Mouse (Mus musculus) liver, embryonic 14.5 days (tissue): ENCODE measurements around the gene Celsr1. TPM values are rescaled to one million over a fixed set of nuclear protein-coding genes. Genes with fewer than 3 reads are reported as not detected.
"Not testable (repeated sequence)": the region's sequence is repeated elsewhere in the genome, so short reads cannot be mapped to it uniquely, and the experiment has no call there.

ENCODE experiments used
- ATAC-seq: fragments of 200-750 bp; cut with Nextera tagmentation; 2 replicates; pipeline ENCODE4 v1.8.0; 2017; ENCODE audit warnings: moderate number of reproducible peaks, mild to moderate bottlenecking, moderate library complexity; ENCODE audit not compliant: insufficient read depth
- DNase-seq, 3 experiments: peaks; one replicate each; pipeline ENCODE4 v3.0.0-alpha.2; 2012 to 2013; ENCODE audit warnings: low read depth in 3 of 3, low spot score in 3 of 3
- H3K27ac ChIP-seq: fragments of 300-500 bp; sonication (generic); 2 replicates; pipeline ENCODE4 v1.5.1; 2014; ENCODE audit warnings: moderate library complexity, mild to moderate bottlenecking, control low read depth, inconsistent platforms
- H3K27me3 ChIP-seq: fragments of 300-500 bp; sonication (generic); 2 replicates; pipeline ENCODE4 v1.6.1; 2014; ENCODE audit warnings: mild to moderate bottlenecking, low read length, moderate library complexity; ENCODE audit not compliant: control insufficient read depth, insufficient read depth
- H3K36me3 ChIP-seq: fragments of 300-500 bp; sonication (generic); replicated peaks from 2 replicates; pipeline ENCODE4 v1.6.1; 2014; ENCODE audit warnings: low read depth; ENCODE audit not compliant: control insufficient read depth, insufficient read depth
- H3K4me1 ChIP-seq, 2 experiments: fragments of 200-500 bp in 1 of 2; fragments of 300-500 bp in 1 of 2; sonication (generic) in 1 of 2; replicated peaks; 2 replicates each; pipeline ENCODE4 v1.6.1; 2012 to 2014; ENCODE audit warnings: antibody characterized with exemption in 1 of 2, inconsistent platforms in 1 of 2, low read length in 1 of 2; ENCODE audit not compliant: control insufficient read depth in 2 of 2, insufficient read depth in 2 of 2
- H3K4me2 ChIP-seq: fragments of 300-500 bp; sonication (generic); 2 replicates; pipeline ENCODE4 v1.6.1; 2014; ENCODE audit warnings: low read depth, mild to moderate bottlenecking, control low read depth, moderate library complexity
- H3K4me3 ChIP-seq, 2 experiments: fragments of 200-500 bp in 1 of 2; fragments of 300-500 bp in 1 of 2; sonication (generic) in 1 of 2; 2 replicates each; pipeline ENCODE4 v1.5.1; 2012 to 2014; ENCODE audit warnings: low read depth in 2 of 2, low read length in 2 of 2, mild to moderate bottlenecking in 2 of 2, control low read depth in 1 of 2, inconsistent platforms in 1 of 2, moderate library complexity in 1 of 2; ENCODE audit not compliant: insufficient read depth in 1 of 2
- H3K9ac ChIP-seq: fragments of 300-500 bp; sonication (generic); replicated peaks from 2 replicates; pipeline ENCODE4 v1.6.1; 2014; ENCODE audit warnings: mild to moderate bottlenecking, control low read depth, moderate library complexity
- H3K9me3 ChIP-seq: fragments of 300-500 bp; sonication (generic); 2 replicates; pipeline ENCODE4 v1.6.1; 2016; ENCODE audit warnings: low read length, mixed read lengths; ENCODE audit not compliant: control insufficient read depth
- CTCF ChIP-seq: IDR thresholded peaks from 2 replicates; pipeline ENCODE4 v1.5.1; 2016; ENCODE audit warnings: antibody characterized with exemption, low read depth, control low read depth
- EP300 ChIP-seq: IDR thresholded peaks from 2 replicates; pipeline ENCODE4 v1.6.1; 2016; ENCODE audit warnings: antibody characterized with exemption, low read depth
- WGBS: fragments of 180-500 bp; shearing (Covaris S2); extraction: QIAGEN DNeasy Blood & Tissue Kit; methylation state at CpG from one replicate; pipeline ENCODE4 v1.1.7; 2014; ENCODE audit not compliant: insufficient replicate concordance; 5-methylcytosine and 5-hydroxymethylcytosine counted together
- polyA plus RNA-seq, 2 experiments: library from polyadenylated mRNA; depleted of rRNA in 1 of 2; stranded (reverse) in 1 of 2; unstranded in 1 of 2; fragments of >200 nt; fragmentation: Nextera tagmentation in 1 of 2; extraction: Ambion mirVana in 1 of 2; gene quantifications; 2 replicates each; pipeline versions ENCODE4 v1.2.1 to v1.2.3; 2012 to 2014

Gene Celsr1
- polyA plus RNA-seq, 2 experiments, result 0.06 to 0.12 TPM

DNA sequence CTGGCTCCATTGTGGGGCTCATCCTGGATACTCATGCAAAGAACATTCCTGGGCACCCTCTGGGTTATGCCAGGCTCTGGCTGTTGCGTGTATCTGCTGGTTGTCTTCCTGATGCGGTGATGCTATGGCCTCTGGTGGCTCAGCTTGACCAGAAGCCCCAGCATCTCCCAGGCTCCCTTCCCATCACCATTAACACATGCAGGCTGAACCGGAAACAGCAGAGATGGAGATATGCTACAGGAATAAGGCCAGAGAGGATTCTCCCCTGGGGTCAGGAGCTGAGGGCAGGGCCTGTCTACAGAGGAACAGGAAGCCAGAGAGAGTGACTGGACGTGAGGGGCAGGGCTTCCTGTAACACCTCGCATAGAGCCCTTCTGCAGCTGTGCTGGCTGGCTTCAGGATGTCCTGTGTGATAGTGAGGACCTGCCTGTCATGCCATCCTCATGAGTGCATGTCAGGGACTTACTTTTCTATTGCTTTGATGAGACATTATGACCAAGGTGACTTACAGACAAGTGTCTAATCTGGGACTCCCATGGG is 22.7 kb upstream of the Celsr1 start:
- H3K4me1 ChIP-seq, result peaks cover 30 to 55% of the 10 kb centered on the region in 2 experiments
- no peak overlapping the region for H3K4me3 ChIP-seq
- no peaks in the 10 kb centered on the region for H3K36me3 ChIP-seq
- no peak overlapping the region for H3K27ac ChIP-seq
- TF ChIP-seq CTCF (no peak), EP300 (no peak)
- no peaks in the 10 kb centered on the region for H3K27me3 ChIP-seq
- no peak for DNase-seq
- ATAC-seq, result no peak
- H3K9me3 ChIP-seq, result no peaks in the 10 kb centered on the region
- no peak overlapping the region for H3K9ac ChIP-seq
- 43% methylated on average over 5 of the region's 5 CpGs for WGBS
- no peak overlapping the region for H3K4me2 ChIP-seq

DNA sequence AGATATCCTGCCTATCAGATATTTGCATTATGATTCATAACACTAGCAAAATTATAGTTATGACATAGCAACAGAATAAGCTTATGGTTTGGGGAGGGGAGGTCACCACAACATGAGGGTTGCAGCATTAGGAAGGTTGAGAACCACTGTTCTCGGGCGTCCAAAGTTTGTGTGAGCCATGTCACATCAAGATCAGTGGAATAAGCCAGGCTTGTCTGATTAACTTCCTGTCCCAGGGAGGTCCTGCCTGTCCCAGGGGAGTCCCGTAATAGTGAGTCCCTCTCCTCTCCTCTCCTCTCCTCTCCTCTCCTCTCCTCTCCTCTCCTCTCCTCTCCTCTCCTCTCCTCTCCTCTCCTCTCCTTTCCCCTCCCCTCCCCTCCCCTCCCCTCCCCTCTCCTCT is 21.3 kb upstream of the Celsr1 start:
- not testable (repeated sequence) for H3K9me3 ChIP-seq, H3K9ac ChIP-seq, H3K27ac ChIP-seq, DNase-seq, H3K4me3 ChIP-seq, ATAC-seq, H3K27me3 ChIP-seq, H3K4me2 ChIP-seq, H3K36me3 ChIP-seq
- peaks cover 33 to 55% of the 10 kb centered on the region in 2 experiments for H3K4me1 ChIP-seq
- WGBS, result 45% methylated on average over 3 of the region's 3 CpGs

DNA sequence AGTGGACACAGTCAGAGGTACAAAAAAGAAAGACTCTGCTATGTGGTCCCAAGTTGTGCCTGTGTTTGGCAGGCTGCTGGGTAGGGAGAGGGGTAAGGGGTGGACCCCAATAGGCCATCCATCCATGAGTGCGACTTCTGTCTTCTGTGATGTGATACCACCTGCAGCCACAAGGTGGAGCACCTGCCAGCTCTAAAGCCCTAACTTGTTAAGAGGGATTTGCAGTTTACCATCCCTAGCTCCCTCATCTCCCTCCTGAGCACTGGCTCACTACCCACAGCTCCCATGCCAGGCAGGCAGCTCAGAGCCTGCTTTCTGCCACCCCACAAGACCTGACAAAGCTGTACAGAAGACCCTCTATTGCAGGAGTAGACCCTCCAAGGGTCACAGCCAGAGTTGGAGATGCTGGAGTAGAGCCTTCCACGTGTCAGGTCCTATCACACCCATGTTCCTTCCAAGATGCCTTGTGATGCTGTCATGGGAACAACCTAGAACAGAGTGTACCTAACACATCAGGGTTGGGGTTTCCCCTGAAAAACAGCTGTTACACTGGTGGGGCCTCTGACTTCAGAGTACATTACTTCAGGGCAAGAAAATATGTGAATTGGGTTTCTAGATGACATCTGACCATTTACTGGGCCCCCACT is 20.4 kb upstream of the Celsr1 start:
- DNase-seq (peak; percentile 59 to 77 (median 67)), ATAC-seq (0 out of 2 replicates have a peak, but pooled peaks have one; percentile 5)
- Histone ChIP-seq H3K36me3 (no peaks in the 10 kb centered on the region), H3K9me3 (no peaks in the 10 kb centered on the region), H3K27me3 (no peaks in the 10 kb centered on the region), H3K27ac (no peak overlapping the region), H3K9ac (no peak overlapping the region), H3K4me1 (peaks cover 28 to 51% of the 10 kb centered on the region in 2 experiments), H3K4me3 (no peak overlapping the region), H3K4me2 (no peak overlapping the region)
- TF ChIP-seq EP300 (no peak), CTCF (peak; percentile 96)
- 35% methylated on average over 2 of the region's 2 CpGs for WGBS

DNA sequence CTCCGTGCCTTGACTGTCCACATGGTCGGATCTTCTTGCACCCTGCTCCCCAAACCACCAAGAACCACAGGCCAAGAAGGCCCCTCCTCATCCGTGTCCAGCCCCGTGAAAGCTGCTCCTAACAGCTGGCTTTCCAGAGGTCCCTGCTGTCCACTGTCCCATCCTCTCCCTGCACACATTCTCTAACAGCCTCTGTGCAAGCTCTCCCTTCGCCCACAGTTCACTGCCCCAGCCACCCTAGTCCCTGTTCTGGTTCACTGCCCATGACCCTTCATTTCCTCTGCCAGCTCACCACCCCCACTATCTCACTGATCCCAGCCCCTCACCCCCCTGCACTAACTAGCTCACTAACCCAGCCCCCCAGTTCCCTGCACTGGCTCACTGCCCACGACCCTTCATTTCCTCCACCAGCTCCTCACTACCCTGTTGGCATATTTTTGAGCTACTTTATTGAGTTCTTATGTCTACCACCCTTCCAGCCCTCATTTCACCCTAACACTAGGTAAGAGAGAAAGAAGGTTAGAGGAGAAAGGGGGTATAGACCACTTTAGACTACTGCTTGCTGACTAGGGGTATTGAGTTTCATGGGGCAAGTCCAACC is 18.4 kb upstream of the Celsr1 start:
- DNase-seq (no peak), ATAC-seq (no peak)
- Histone ChIP-seq H3K27ac (peak overlapping the region; percentile 82), H3K27me3 (no peaks in the 10 kb centered on the region), H3K36me3 (no peaks in the 10 kb centered on the region), H3K4me3 (no peak overlapping the region), H3K4me2 (peak overlapping the region; percentile 46), H3K4me1 (peaks cover 23 to 45% of the 10 kb centered on the region in 2 experiments), H3K9ac (peak overlapping the region; percentile 54; the same call in 1 of the 2 replicates), H3K9me3 (no peaks in the 10 kb centered on the region)
- no peak for TF ChIP-seq CTCF
- TF ChIP-seq EP300, result no peak
- 49% methylated on average over 6 of the region's 6 CpGs for WGBS

DNA sequence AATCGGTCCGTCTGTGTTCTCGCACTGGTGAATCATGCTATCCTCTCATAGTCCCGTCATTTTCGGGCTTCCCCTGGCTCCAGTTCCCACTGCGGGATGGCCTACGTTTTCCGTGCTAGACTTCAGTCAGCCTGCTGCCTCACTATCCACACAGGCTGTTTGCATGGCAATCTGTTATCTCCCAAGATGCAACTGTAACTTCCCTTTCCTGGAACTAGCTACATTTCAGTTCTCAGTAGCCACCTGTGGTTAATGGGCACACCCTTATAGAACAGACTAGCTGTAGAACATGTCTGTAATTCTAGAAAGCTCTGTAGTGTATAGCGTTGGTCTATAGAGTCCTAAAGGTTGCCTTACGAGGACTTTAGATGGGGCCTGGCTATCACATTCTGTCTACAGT is 17.6 kb upstream of the Celsr1 start:
- Histone ChIP-seq H3K27ac (peak overlapping the region; percentile 82), H3K4me1 (peaks cover 23 to 42% of the 10 kb centered on the region in 2 experiments)
- DNase-seq, result peak; percentile 64 to 89 (median 67)

More for the DNA sequence above, 17.6 kb upstream of the Celsr1 start:
- Histone ChIP-seq H3K27me3 (no peaks in the 10 kb centered on the region), H3K9me3 (no peaks in the 10 kb centered on the region), H3K9ac (peak overlapping the region; percentile 54), H3K4me3 (peak overlapping the region; percentile 7 to 42), H3K36me3 (no peaks in the 10 kb centered on the region), H3K4me2 (peak overlapping the region; percentile 46)
- 10% methylated on average over 10 of the region's 10 CpGs for WGBS
- ATAC-seq, result peak; percentile 87
- TF ChIP-seq EP300, result peak; percentile 90
- TF ChIP-seq CTCF, result no peak
